Mouse (Mus musculus) lung, postnatal 25 days (tissue): Measurements from ENCODE around the gene Gm5678.
"Not testable (repeated sequence)": the region's sequence is repeated elsewhere in the genome, so short reads cannot be mapped to it uniquely, and the experiment has no call there.

Source experiments
- DNase-seq: peaks from one replicate; pipeline ENCODE4 v3.0.0; 2022; ENCODE audit warnings: low spot score

Gm5678 gene

GRCm38 (mm10) chr16:93608731-93609130 is 19.2 kb upstream of the Gm5678 start:
- no peak for DNase-seq

DNA sequence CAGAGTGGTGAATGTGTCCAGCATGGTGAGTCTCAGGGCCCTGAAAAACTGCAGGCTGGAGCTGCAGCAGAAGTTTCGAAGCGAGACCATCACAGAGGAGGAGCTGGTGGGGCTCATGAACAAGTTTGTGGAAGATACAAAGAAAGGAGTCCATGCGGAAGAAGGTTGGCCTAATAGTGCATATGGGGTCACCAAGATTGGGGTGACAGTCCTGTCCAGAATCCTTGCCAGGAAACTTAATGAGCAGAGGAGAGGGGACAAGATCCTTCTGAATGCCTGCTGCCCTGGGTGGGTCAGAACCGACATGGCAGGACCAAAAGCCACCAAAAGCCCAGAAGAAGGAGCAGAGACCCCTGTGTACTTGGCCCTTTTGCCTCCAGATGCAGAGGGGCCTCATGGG is 18.1 kb upstream of the Gm5678 start:
- DNase-seq, result no peak

DNA sequence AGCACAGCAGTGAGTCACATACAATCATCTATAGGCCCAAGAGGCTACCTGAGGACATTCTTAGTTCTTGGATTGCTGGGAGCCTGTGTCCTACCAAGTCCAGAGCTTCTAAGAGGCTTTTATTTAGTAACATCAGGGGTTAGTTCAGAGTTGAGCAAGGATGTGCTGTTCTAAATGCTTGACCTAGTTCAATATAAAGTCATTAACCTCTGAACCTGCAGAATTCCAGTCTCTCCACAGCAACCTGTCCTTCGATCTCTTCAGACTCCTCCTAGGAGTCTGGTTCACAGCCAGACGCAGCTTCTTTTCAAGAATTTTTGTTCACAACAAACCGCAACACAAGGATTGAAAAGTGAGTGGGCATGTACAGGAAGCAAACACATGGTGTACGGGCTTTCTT is 16.9 kb upstream of the Gm5678 start:
- DNase-seq, result no peak

DNA sequence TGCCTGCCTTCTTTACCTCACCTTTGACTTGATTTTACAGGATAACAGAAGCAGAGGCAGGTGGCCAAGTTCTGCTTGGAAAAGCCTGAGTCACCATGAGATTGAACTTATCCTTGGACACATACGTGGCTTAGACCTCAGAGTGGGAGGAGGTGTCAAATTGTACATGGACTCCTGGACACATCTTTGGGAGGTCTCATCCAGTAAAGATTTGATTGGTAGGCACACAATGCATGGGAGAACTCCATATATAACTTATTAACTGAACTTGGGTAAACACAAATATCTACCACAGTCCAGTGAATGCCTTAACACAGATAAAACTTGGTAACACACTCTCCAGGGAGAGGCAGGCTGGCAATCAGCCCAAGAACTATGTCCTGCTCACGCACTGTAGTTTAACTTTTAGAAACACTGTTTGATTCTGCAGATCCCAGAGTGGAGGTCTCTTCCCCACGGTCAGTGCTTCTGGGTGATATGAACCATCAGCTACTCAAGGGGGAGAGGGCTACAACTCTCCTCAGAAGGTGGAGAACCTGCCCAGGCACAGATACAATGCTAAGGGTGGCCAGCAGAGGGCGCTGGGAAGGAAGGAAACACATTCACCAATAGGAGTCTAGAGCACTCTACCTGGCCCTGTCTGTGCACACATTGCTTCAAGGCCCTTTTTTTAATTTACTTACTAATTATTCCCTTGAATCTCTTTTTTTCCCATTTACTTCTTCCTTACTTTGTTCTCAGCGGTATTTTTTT is 12.6 kb upstream of the Gm5678 start:
- peak; percentile 73 for DNase-seq

- DNase-seq, result not testable (repeated sequence)
These were observed 4.1 kb upstream of the Gm5678 start for GRCm38 (mm10) chr16:93623759-93624158.

GRCm38 (mm10) chr16:93624671-93625070 is 3.2 kb upstream of the Gm5678 start:
- no peak for DNase-seq

GRCm38 (mm10) chr16:93626745-93627144 is 1.2 kb upstream of the Gm5678 start:
- DNase-seq, result no peak

DNA sequence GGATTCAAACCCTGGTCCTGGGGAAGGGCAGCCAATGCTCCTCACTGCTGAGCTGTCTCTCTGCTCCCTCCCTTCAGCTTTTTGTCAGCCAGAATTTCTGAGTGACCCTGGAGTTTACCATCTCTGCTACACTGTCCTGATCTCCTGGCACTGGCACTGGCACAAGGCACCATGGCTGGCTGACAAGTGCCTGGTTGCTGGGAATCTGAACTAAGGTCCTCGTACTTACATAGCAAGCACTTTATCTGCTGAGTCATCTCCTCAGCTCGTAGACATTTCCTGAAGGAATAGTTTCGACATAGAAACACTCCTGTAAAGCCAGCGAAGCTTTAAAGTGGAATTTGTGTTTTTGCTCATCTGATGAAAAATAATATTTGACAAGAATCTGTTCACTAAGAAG is 16.1 kb downstream of the Gm5678 start:
- DNase-seq, result peak; percentile 12

- DNase-seq, result no peak
These were observed 20.7 kb downstream of the Gm5678 start for GRCm38 (mm10) chr16:93648441-93649183.

GRCm38 (mm10) chr16:93667976-93668375 is 40.1 kb downstream of the Gm5678 start:
- no peak for DNase-seq

GRCm38 (mm10) chr16:93669521-93669920 is 41.6 kb downstream of the Gm5678 start:
- DNase-seq, result no peak

- peak; percentile 9 for DNase-seq
These were observed 42.6 kb downstream of the Gm5678 start for GRCm38 (mm10) chr16:93670466-93670865.

GRCm38 (mm10) chr16:93671064-93671463 is 43.2 kb downstream of the Gm5678 start:
- DNase-seq, result no peak

DNA sequence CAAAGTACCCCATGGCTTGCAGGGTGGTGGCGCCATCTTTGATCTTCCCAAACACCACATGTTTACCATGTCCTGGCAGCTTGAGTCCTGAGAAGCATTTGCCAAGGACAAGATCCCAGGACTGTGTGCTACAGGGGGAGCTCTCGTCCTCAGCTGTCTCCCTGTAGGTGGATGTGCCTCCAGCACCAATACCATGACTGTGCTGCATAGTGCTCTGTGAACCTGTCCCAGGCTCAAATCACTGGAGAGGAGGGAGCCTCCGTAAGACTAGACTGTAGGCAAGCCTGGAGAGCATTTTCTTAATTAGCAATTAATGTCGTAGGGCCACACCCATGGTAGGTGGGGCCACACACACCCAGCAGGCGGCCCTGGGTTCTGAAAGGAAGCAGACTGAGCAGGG is 48.5 kb downstream of the Gm5678 start:
- no peak for DNase-seq

- DNase-seq, result no peak
These were observed 50.3 kb downstream of the Gm5678 start for GRCm38 (mm10) chr16:93678206-93678605.

GRCm38 (mm10) chr16:93679165-93679564 is 51.3 kb downstream of the Gm5678 start:
- no peak for DNase-seq
